Mouse (Mus musculus): Measurements from ENCODE around the gene Stk10. TPM values are rescaled to one million over a fixed set of nuclear protein-coding genes. Genes with fewer than 3 reads are reported as not detected.

The Stk10 gene
- polyA plus RNA-seq, 1 experiment from 2014 or later = 4.1 TPM

DNA sequence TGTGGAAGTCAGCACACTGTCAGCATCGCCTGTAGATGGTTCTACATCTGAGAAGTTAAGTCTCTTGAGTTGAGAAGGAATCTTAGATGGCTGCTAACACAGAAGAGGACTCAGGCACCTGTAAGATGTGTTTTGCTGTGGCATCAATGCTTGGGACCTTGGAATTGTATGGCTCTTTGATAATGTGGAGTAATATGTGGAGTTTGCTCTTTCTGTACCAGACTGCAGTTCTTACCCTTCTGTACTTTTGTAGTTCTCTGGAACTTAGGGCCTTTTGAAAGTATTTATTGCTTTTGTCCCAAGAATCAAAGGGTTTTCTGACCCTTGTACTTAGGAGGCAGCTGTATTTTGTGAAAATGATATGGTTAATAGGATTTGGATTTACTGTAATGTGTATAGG is 118.6 kb downstream of the Stk10 start:
- Histone ChIP-seq H3K27ac (no peak overlapping the region), H3K4me2 (replicated peaks) (no peak overlapping the region), H3K9me3 (no peaks in the 10 kb centered on the region), H3K4me1 (no peaks in the 10 kb centered on the region), H3K4me3 (no peak overlapping the region), H3K36me3 (no peaks in the 10 kb centered on the region), H3K9ac (no peak overlapping the region), H3K27me3 (replicated peaks) (no peaks in the 10 kb centered on the region)
- WGBS = 94% methylated on average over 1 of the region's 1 CpGs
- ATAC-seq (ENCODE audit: low FRiP score, low read depth) = no peak

DNA sequence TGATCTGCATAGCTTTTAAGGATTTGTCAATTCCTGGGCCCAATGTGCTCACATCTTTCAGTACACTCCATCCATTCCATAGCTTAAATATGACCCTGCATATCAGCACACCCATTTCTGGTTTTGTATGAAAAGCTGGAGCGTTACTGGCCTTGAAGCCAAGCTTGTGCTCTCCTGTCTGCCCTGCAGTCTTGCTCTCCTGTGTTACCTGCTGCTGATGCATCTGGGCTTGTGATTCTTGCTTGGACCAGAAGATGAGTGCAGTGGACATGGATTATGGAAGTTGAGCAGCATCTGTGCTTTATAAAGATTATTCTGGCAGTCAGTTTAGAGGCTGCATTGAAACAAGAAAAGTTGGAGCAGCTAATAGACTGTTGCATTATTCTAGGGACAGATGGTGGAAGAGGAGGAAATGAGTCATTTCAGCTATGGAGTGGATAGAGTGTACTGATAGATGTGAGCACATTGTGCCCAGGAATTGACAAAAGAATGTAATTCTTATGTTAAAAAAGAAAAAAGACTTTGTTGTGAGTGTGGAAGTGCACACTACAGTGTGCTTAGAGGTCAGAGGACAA is 129.1 kb downstream of the Stk10 start:
- Histone ChIP-seq H3K4me2 (replicated peaks) (no peak overlapping the region), H3K9ac (no peak overlapping the region), H3K27me3 (replicated peaks) (no peaks in the 10 kb centered on the region), H3K4me1 (no peaks in the 10 kb centered on the region), H3K4me3 (no peak overlapping the region), H3K27ac (no peak overlapping the region), H3K9me3 (no peaks in the 10 kb centered on the region), H3K36me3 (no peaks in the 10 kb centered on the region)
- WGBS = 96% methylated on average over 1 of the region's 1 CpGs
- no peak for ATAC-seq (ENCODE audit: low FRiP score, low read depth)

DNA sequence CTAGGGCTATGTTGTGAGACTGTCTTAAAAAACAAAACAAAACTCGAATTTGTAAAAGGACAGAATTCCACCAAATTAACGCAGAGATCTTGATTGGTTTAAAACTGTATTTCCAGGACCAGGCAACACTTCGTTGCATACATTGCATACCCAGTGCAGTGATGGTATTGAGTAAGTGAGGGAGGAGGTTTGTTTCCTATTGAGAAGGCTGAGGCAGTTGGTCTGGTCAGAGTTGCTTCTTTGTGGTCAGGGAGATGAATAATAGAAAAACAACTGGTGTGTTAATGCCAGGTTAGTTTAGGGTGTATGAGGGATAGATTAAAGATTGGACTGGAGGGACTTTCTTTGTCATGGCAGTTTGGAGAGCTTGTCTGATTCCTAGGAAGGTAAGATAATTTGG is 132.5 kb downstream of the Stk10 start:
- Histone ChIP-seq H3K27me3 (replicated peaks) (no peaks in the 10 kb centered on the region), H3K27ac (no peak overlapping the region), H3K9ac (no peak overlapping the region), H3K4me2 (replicated peaks) (no peak overlapping the region), H3K9me3 (no peaks in the 10 kb centered on the region), H3K36me3 (no peaks in the 10 kb centered on the region), H3K4me1 (no peaks in the 10 kb centered on the region), H3K4me3 (no peak overlapping the region)
- 96% methylated on average over 3 of the region's 3 CpGs for WGBS
- ATAC-seq (ENCODE audit: low FRiP score, low read depth) = no peak

DNA sequence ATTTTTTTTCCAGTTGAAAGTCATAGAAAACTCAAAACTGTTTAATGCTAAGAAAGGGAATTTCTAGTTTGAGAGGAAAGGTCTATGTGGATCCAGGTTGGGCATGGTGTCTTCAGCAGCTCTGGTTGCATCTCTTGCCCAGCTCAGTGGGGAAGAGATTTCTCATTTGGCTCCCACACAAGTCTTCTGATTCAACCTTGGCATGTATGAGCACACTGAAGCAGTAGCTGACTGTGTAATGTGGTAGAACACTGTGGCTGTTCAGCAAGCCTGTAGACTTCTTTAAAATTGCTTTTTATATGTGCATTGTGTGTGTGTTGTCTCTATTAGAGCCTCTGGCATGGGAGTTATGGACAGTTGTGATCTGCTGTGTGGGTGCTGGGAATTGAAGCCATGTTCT is 133.9 kb downstream of the Stk10 start:
- no peak overlapping the region for H3K4me3 ChIP-seq
- H3K9ac ChIP-seq = no peak overlapping the region
- no peaks in the 10 kb centered on the region for H3K9me3 ChIP-seq
- no peaks in the 10 kb centered on the region; the same call in 1 of the 2 replicates for H3K4me1 ChIP-seq
- H3K27me3 ChIP-seq (replicated peaks) = no peaks in the 10 kb centered on the region
- no peak overlapping the region for H3K4me2 ChIP-seq (replicated peaks)
- H3K27ac ChIP-seq = no peak overlapping the region
- H3K36me3 ChIP-seq = no peaks in the 10 kb centered on the region
- ATAC-seq (ENCODE audit: low FRiP score, low read depth) = no peak

DNA sequence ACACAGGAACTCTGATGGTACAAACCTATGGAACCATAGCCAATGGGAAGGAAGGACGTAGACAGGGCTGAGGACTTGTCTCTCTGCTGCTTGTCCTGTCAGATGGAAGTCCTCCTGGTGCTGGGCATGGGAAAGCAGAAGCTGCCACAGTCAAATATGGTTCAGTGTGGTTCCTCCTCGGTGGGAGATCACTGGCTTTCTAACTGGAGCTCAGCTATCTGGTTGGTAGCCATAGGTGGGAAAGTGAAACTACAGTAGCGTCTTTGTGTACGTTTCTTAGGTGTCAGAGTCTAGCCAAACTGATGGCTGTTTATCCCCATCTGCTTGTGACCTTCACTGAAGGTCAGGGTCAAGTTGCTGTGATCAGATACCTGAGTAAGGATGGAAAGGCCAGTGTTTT is 138.4 kb downstream of the Stk10 start:
- H3K27me3 ChIP-seq (replicated peaks) = no peaks in the 10 kb centered on the region
- WGBS = 92% methylated on average over 4 of the region's 4 CpGs
- no peaks in the 10 kb centered on the region for H3K9me3 ChIP-seq
- H3K9ac ChIP-seq = no peak overlapping the region
- no peak overlapping the region for H3K4me3 ChIP-seq
- H3K36me3 ChIP-seq = no peaks in the 10 kb centered on the region
- ATAC-seq (ENCODE audit: low FRiP score, low read depth) = no peak
- H3K27ac ChIP-seq = no peak overlapping the region
- H3K4me1 ChIP-seq = no peaks in the 10 kb centered on the region; the same call in 1 of the 2 replicates
- H3K4me2 ChIP-seq (replicated peaks) = no peak overlapping the region

Other genes starting within 250 kb of the Stk10 start
- gene Hba-a1, start 249.8 kb upstream of the Stk10 start, polyA plus RNA-seq (2016; fragmentation: Nextera tagmentation; extraction: Ambion mirVana) = 2,385 and 2,610 TPM in 2 replicates
- 3.2 and 3.3 TPM in 2 replicates for gene Hbq1b, start 246.3 kb upstream of the Stk10 start, polyA plus RNA-seq (2016; fragmentation: Nextera tagmentation; extraction: Ambion mirVana)
- gene Hba-a2, start 236.8 kb upstream of the Stk10 start, polyA plus RNA-seq (2016; fragmentation: Nextera tagmentation; extraction: Ambion mirVana) = 5,164 and 5,594 TPM in 2 replicates
- gene Hbq1a, start 233.2 kb upstream of the Stk10 start, polyA plus RNA-seq (2016; fragmentation: Nextera tagmentation; extraction: Ambion mirVana) = 0.41 and 0.65 TPM in 2 replicates
- gene Sh3pxd2b, start 185.5 kb upstream of the Stk10 start, polyA plus RNA-seq (2016; fragmentation: Nextera tagmentation; extraction: Ambion mirVana) = 24.6 and 25.0 TPM in 2 replicates
- gene Ubtd2, start 77.9 kb upstream of the Stk10 start, polyA plus RNA-seq (2016; fragmentation: Nextera tagmentation; extraction: Ambion mirVana) = 57.4 and 60.6 TPM in 2 replicates
- 0.51 TPM in 1 of 2 replicates, not detected in the other for gene Efcab9, start 1.2 kb upstream of the Stk10 start, polyA plus RNA-seq (2016; fragmentation: Nextera tagmentation; extraction: Ambion mirVana)
- 116 and 121 TPM in 2 replicates for gene Fbxw11, start 109.4 kb downstream of the Stk10 start, polyA plus RNA-seq (2016; fragmentation: Nextera tagmentation; extraction: Ambion mirVana)